Mouse (Mus musculus) liver, adult 2 months (tissue): ENCODE measurements around the gene Nos1ap. TPM values are rescaled to one million over a fixed set of nuclear protein-coding genes. Genes with fewer than 3 reads are reported as not detected.

Experiments used
- DNase-seq: peaks from one replicate; pipeline ENCODE4 v3.0.0-alpha.2; 2011; ENCODE audit warnings: low read depth, low spot score; ENCODE audit errors: extremely low read depth
- H3K27ac ChIP-seq: fragments of 200-500 bp; replicated peaks from 2 replicates; pipeline ENCODE4 v1.5.1; 2012; ENCODE audit warnings: low read depth, mild to moderate bottlenecking, control low read depth, inconsistent platforms, low read length; ENCODE audit not compliant: insufficient read depth
- H3K27me3 ChIP-seq: fragments of 200-500 bp; 2 replicates; pipeline ENCODE4 v1.6.1; 2012; ENCODE audit warnings: mild to moderate bottlenecking, moderate library complexity, low read length, inconsistent platforms; ENCODE audit not compliant: control insufficient read depth, insufficient read depth
- H3K36me3 ChIP-seq: fragments of 200-500 bp; 2 replicates; pipeline ENCODE4 v1.6.1; 2012; ENCODE audit warnings: low read length, inconsistent platforms; ENCODE audit not compliant: control insufficient read depth, insufficient read depth
- H3K4me1 ChIP-seq: fragments of 200-500 bp; 2 replicates; pipeline ENCODE4 v1.6.1; 2011; ENCODE audit warnings: low read length; ENCODE audit not compliant: control insufficient read depth, insufficient read depth
- H3K4me3 ChIP-seq: fragments of 200-500 bp; 2 replicates; pipeline ENCODE4 v1.5.1; 2011; ENCODE audit warnings: low read depth, mild to moderate bottlenecking, control low read depth, low read length, moderate library complexity; ENCODE audit not compliant: insufficient read depth
- H3K79me2 ChIP-seq: fragments of 200-500 bp; 2 replicates; pipeline ENCODE4 v1.6.1; 2012; ENCODE audit warnings: inconsistent platforms, mild to moderate bottlenecking, low read length, moderate library complexity; ENCODE audit not compliant: control insufficient read depth, insufficient read depth
- H3K9ac ChIP-seq: fragments of 200-500 bp; 2 replicates; pipeline ENCODE4 v1.6.1; 2012; ENCODE audit warnings: low read depth, mild to moderate bottlenecking, control low read depth, inconsistent platforms, low read length
- CTCF ChIP-seq: fragments of 200-500 bp; IDR thresholded peaks from 2 replicates; pipeline ENCODE4 v1.5.1; 2011; ENCODE audit warnings: low read depth, low read length, control low read depth
- POLR2A ChIP-seq: fragments of 200-500 bp; IDR thresholded peaks from 2 replicates; pipeline ENCODE4 v1.6.1; 2011; ENCODE audit warnings: low read length, control low read depth; ENCODE audit not compliant: insufficient read depth; ENCODE audit errors: extremely low read depth
- WGBS: fragments of 180-500 bp; shearing (Covaris S2); methylation state at CpG from one replicate; pipeline ENCODE4 v1.1.7; 2018; 5-methylcytosine and 5-hydroxymethylcytosine counted together
- polyA plus RNA-seq: library from polyadenylated mRNA; depleted of rRNA; stranded (reverse); fragments of >200 nt; gene quantifications from 2 replicates; pipeline ENCODE4 v1.2.3, GENCODE M21; 2012
- total RNA-seq: library from RNA; depleted of rRNA; stranded (reverse); fragments of >200 nt; gene quantifications from 2 replicates; pipeline ENCODE4 v1.2.3, GENCODE M21; 2014

Nos1ap gene
- total and polyA plus RNA-seq, 2 experiments: 1.8 to 3.1 TPM

GRCm38 (mm10) chr1:170409091-170409490 lies 180.6 kb downstream of the Nos1ap start:
- WGBS: 80% methylated on average over 4 of the region's 4 CpGs
- H3K36me3 ChIP-seq: no peaks in the 10 kb centered on the region
- TF ChIP-seq POLR2A (no peak), CTCF (no peak)

GRCm38 (mm10) chr1:170406921-170407320 lies 182.7 kb downstream of the Nos1ap start:
- Histone ChIP-seq H3K4me3 (no peak overlapping the region), H3K9ac (no peak overlapping the region), H3K27me3 (no peaks in the 10 kb centered on the region), H3K27ac (no peak overlapping the region), H3K4me1 (no peaks in the 10 kb centered on the region), H3K36me3 (no peaks in the 10 kb centered on the region), H3K79me2 (peaks cover 12% of the 10 kb centered on the region; the same call in 1 of the 2 replicates)
- 72% methylated on average over 8 of the region's 8 CpGs for WGBS
- no peak for DNase-seq
- TF ChIP-seq CTCF: no peak
- no peak for TF ChIP-seq POLR2A

More at GRCm38 (mm10) chr1:170409091-170409490, 180.6 kb downstream of the Nos1ap start:
- no peak overlapping the region for H3K27ac ChIP-seq
- no peak overlapping the region for H3K4me3 ChIP-seq
- peaks cover 12% of the 10 kb centered on the region; the same call in 1 of the 2 replicates for H3K79me2 ChIP-seq
- H3K27me3 ChIP-seq: no peaks in the 10 kb centered on the region
- no peak overlapping the region for H3K9ac ChIP-seq
- no peaks in the 10 kb centered on the region for H3K4me1 ChIP-seq
- no peak for DNase-seq

DNA sequence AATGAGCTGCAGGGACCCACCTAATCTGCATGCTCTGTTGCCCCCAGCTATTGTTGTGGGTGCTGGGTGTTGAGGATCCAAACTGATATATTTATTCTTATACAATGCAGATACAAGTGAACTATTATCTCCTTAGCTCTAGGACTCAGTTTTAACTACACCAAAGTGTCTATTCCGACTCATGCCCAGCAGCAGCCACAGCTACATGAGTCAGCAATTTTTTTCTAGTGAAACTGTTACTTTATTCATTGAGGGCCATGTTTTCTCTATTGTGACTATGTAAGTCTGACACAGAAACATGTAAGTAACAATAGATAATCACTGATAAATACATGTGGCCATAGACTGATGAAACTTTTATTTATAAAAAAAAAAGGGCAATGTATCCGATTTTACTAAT lies 184.5 kb downstream of the Nos1ap start:
- H3K4me1 ChIP-seq: no peaks in the 10 kb centered on the region; the same call in 1 of the 2 replicates
- 74% methylated on average over 2 of the region's 2 CpGs for WGBS
- TF ChIP-seq POLR2A (no peak), CTCF (no peak)

DNA sequence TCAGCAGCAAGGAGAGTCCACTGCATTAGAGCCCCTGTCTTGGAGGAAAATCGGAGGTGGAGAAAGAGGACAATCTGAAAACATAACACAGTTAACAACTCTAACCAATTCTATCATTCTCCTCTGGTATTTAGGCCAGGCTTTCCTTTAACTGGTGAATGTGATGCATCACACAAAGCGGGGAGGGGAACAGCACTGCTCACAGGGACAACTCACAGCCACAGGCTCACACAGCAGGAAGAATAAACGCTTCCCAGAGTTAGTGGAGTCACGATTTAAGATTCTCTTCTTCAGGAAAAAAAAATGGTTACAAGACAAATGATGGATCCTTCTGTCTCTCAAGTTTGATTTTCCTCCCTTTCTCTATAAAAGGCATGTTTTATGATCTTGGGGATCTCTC lies 187.0 kb downstream of the Nos1ap start:
- peaks cover 9% of the 10 kb centered on the region; the same call in 1 of the 2 replicates for H3K79me2 ChIP-seq
- no peak for TF ChIP-seq CTCF
- no peak for TF ChIP-seq POLR2A
- H3K4me1 ChIP-seq: no peaks in the 10 kb centered on the region; the same call in 1 of the 2 replicates
- H3K27ac ChIP-seq: no peak overlapping the region
- H3K27me3 ChIP-seq: no peaks in the 10 kb centered on the region
- DNase-seq: no peak
- no peaks in the 10 kb centered on the region for H3K36me3 ChIP-seq
- WGBS: 77% methylated on average over 4 of the region's 4 CpGs
- H3K4me3 ChIP-seq: no peak overlapping the region
- H3K9ac ChIP-seq: no peak overlapping the region

More for the DNA sequence above, 184.5 kb downstream of the Nos1ap start:
- H3K27ac ChIP-seq: no peak overlapping the region
- no peaks in the 10 kb centered on the region for H3K27me3 ChIP-seq
- no peaks in the 10 kb centered on the region for H3K36me3 ChIP-seq
- no peak overlapping the region for H3K9ac ChIP-seq
- no peak for DNase-seq
- H3K79me2 ChIP-seq: peaks cover 9% of the 10 kb centered on the region; the same call in 1 of the 2 replicates
- H3K4me3 ChIP-seq: no peak overlapping the region

DNA sequence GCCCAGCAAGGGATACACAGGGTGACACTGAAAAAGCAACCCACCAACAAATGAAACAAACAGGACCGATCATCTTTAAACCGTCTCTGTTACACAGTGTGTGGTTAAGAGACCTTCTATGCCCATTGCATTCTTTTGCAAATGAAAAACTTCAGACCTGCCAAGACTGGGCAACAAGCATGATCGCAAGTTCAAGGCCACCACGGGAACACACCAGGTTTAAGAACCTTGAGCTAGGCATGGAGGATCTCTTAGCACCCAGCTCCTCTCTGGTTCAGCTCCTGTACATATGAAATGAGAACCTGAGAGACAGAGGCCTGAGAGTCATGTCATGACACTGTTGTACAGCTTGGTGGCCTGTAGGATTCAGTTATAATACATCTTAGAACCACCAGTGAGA lies 190.8 kb downstream of the Nos1ap start:
- Histone ChIP-seq H3K27ac (no peak overlapping the region), H3K9ac (no peak overlapping the region), H3K79me2 (peaks cover 3% of the 10 kb centered on the region; the same call in 1 of the 2 replicates), H3K27me3 (no peaks in the 10 kb centered on the region), H3K36me3 (no peaks in the 10 kb centered on the region), H3K4me3 (no peak overlapping the region), H3K4me1 (no peaks in the 10 kb centered on the region; the same call in 1 of the 2 replicates)
- no peak for DNase-seq
- 95% methylated on average over 4 of the region's 4 CpGs for whole genome bisulfite sequencing
- TF ChIP-seq POLR2A (no peak), CTCF (no peak)

- H3K79me2 ChIP-seq: peaks cover 3% of the 10 kb centered on the region; the same call in 1 of the 2 replicates
- H3K27me3 ChIP-seq: no peaks in the 10 kb centered on the region
- no peak overlapping the region for H3K9ac ChIP-seq
- H3K4me3 ChIP-seq: no peak overlapping the region
- 30% methylated on average over 2 of the region's 2 CpGs for WGBS
- peak; percentile 63 for DNase-seq
- H3K4me1 ChIP-seq: peaks cover 6% of the 10 kb centered on the region
- no peak for TF ChIP-seq POLR2A
- TF ChIP-seq CTCF: no peak
- H3K36me3 ChIP-seq: no peaks in the 10 kb centered on the region
- no peak overlapping the region for H3K27ac ChIP-seq
Observed at GRCm38 (mm10) chr1:170395101-170395500, 194.6 kb downstream of the Nos1ap start.
